Mouse (Mus musculus) embryonic facial prominence, embryonic 10.5 days (tissue): Measurements from ENCODE around the gene Echs1. TPM values are rescaled to one million over a fixed set of nuclear protein-coding genes. Genes with fewer than 3 reads are reported as not detected.
A peak's percentile ranks its signal among the peaks of the same experiment; 100 is the strongest.
"Not testable (repeated sequence)": the region's sequence is repeated elsewhere in the genome, so short reads cannot be mapped to it uniquely, and the experiment has no call there.

Experiments used
- DNase-seq: peaks from one replicate; pipeline ENCODE4 v3.0.0-alpha.2; 2017; ENCODE audit warnings: low spot score
- H3K27ac ChIP-seq: fragments of 300-500 bp; sonication (generic); replicated peaks from 2 replicates; pipeline ENCODE4 v1.5.1; 2016; ENCODE audit warnings: mild to moderate bottlenecking
- H3K27me3 ChIP-seq: fragments of 300-500 bp; sonication (generic); replicated peaks from 2 replicates; pipeline ENCODE4 v1.6.1; 2016; ENCODE audit warnings: low read depth, mild to moderate bottlenecking; ENCODE audit not compliant: poor library complexity, severe bottlenecking
- H3K36me3 ChIP-seq: fragments of 300-500 bp; sonication (generic); replicated peaks from 2 replicates; pipeline ENCODE4 v1.6.1; 2016; ENCODE audit warnings: mild to moderate bottlenecking, moderate library complexity
- H3K4me1 ChIP-seq: fragments of 300-500 bp; sonication (generic); 2 replicates; pipeline ENCODE4 v1.6.1; 2016
- H3K4me3 ChIP-seq: fragments of 300-500 bp; sonication (generic); 2 replicates; pipeline ENCODE4 v1.5.1; 2016; ENCODE audit warnings: mild to moderate bottlenecking, moderate library complexity
- H3K9me3 ChIP-seq: fragments of 300-500 bp; sonication (generic); 2 replicates; pipeline ENCODE4 v1.6.1; 2016; ENCODE audit warnings: mild to moderate bottlenecking
- WGBS: fragments of 180-500 bp; shearing (Covaris S2); methylation state at CpG from one replicate; pipeline ENCODE4 v1.1.7; 2016; 5-methylcytosine and 5-hydroxymethylcytosine counted together
- polyA plus RNA-seq: library from polyadenylated mRNA; unstranded; fragments of >200 nt; fragmentation: Nextera tagmentation; extraction: Ambion mirVana; gene quantifications from 2 replicates; pipeline ENCODE4 v1.2.1, GENCODE M21; 2016

The Echs1 gene
- 174 and 178 TPM in 2 replicates for polyA plus RNA-seq

DNA sequence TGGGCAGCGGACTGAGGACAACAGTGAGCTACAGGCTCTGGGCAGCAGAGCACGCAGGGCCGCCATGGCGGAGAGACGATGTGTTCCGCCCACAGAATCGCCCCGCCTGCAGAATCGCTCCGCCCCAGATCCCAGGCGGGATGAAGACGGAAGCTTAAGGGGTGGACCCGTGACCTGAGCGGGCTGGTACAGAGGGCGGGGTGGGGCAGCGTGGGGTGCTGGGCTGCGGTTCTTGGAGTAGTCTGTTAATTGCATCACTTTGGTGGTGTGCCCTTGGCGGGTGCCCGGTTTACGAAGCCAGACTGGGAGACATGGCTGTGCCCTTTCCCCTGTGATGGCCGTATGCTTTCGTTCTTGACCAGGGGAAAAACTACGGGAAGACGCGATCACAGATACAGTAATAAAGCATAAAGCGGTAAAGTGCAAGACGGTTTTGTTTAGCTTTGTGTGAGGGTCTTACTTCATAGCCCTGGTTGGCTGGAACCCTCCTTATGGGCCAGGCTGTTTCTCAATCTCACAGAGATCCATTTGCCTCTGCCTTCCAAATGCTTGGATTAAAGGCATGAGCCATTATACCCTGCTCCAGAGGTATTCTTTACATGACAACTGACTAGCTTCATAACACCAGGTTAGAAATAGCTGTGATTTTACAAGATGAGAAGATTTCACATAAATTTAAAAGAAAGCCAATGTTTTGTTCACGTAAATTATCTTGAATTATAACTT lies at the start of gene Echs1:
Gene Echs1, minus strand, starts transcription at position 148 of the 726 bp plus-strand sequence.
- Histone ChIP-seq H3K36me3 (peaks cover 20% of the 10 kb centered on the region), H3K27me3 (no peaks in the 10 kb centered on the region), H3K27ac (peak within 1 kb of the TSS; percentile 89), H3K4me1 (peaks cover 9% of the 10 kb centered on the region), H3K4me3 (peak within 1 kb of the TSS; percentile 72), H3K9me3 (no peaks in the 10 kb centered on the region)
- WGBS, result 5% methylated on average over 28 of the region's 28 CpGs
- peak; percentile 90 for DNase-seq

GRCm38 (mm10) chr7:140164664-140165063 lies 48.4 kb upstream of the Echs1 start, which contains the start of gene Olfr522:
Olfr522 (minus strand) TSS chr7:140164764.
- no peak within 1 kb of the TSS for H3K27ac ChIP-seq
- no peaks in the 10 kb centered on the region for H3K27me3 ChIP-seq
- H3K4me3 ChIP-seq, result no peak within 1 kb of the TSS
- WGBS, result 77% methylated on average over 7 of the region's 7 CpGs
- DNase-seq, result no peak
- no peaks in the 10 kb centered on the region for H3K36me3 ChIP-seq
- H3K4me1 ChIP-seq, result no peaks in the 10 kb centered on the region
- H3K9me3 ChIP-seq, result no peaks in the 10 kb centered on the region

DNA sequence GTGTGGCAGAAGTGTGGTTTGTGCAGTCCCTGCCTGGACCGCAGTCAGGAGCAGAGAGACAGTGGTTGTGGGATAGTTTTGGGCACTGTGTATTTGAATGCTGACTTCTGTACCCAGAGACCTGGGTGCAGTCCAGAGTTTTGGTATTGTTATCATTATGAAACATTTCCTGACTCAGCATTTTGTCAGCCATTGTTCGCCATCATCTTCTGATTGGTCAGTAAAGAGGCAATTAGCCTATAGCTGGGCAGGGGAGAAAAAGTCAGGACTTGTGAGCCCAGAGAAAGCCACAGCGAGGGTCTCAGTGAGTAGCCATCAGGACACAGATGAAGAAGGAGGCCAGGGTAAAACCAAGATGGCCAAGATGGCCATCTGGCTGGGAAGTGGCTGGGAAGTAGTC lies 44.1 kb upstream of the Echs1 start:
- Histone ChIP-seq H3K36me3 (no peaks in the 10 kb centered on the region), H3K4me3 (no peak overlapping the region), H3K27ac (no peak overlapping the region), H3K27me3 (peaks cover 27% of the 10 kb centered on the region), H3K4me1 (no peaks in the 10 kb centered on the region), H3K9me3 (no peaks in the 10 kb centered on the region)
- WGBS, result 88% methylated on average over 3 of the region's 3 CpGs
- no peak for DNase-seq

- no peaks in the 10 kb centered on the region for H3K36me3 ChIP-seq
- peak within 1 kb of the TSS; percentile 53 for H3K4me3 ChIP-seq
- DNase-seq, result peak; percentile 37
- H3K4me1 ChIP-seq, result peaks cover 19% of the 10 kb centered on the region
- H3K27me3 ChIP-seq, result peaks cover 64% of the 10 kb centered on the region
- 2% methylated on average over 28 of the region's 28 CpGs for WGBS
- H3K27ac ChIP-seq, result peak within 1 kb of the TSS; percentile 14; the same call in 1 of the 2 replicates
- H3K9me3 ChIP-seq, result no peaks in the 10 kb centered on the region
These were observed 38.1 kb upstream of the Echs1 start, which contains the start of gene Sprn for GRCm38 (mm10) chr7:140154218-140154927. Sprn (minus strand) TSS chr7:140154877.

GRCm38 (mm10) chr7:140153829-140154217 lies 37.5 kb upstream of the Echs1 start:
- Histone ChIP-seq H3K27ac (no peak overlapping the region), H3K4me1 (peaks cover 19% of the 10 kb centered on the region), H3K27me3 (peaks cover 64% of the 10 kb centered on the region), H3K36me3 (no peaks in the 10 kb centered on the region), H3K4me3 (peak overlapping the region; percentile 53), H3K9me3 (no peaks in the 10 kb centered on the region)
- 16% methylated on average over 4 of the region's 4 CpGs for WGBS
- no peak for DNase-seq

DNA sequence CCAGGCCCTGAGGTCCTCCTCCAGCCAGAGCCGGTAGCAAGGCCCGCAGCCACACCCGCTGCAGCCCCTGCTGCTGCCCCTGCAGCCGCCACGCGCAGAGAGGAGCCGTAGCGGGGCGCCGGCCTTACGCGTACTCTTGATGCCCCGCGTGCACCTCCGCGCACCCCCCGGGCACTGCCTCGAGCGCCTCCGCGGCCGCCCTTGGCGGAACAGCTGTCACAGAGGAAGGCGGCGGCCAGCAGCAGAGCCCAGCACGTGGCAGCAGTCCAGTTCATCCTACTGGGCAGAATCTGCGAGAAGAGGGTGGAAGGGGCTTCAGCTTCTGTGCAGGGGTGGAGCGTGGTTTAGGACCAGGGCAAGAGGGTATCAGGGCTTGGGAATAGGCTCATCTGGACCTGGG lies 37.1 kb upstream of the Echs1 start:
- H3K4me1 ChIP-seq, result peaks cover 19% of the 10 kb centered on the region
- no peaks in the 10 kb centered on the region for H3K36me3 ChIP-seq
- peaks cover 62% of the 10 kb centered on the region for H3K27me3 ChIP-seq
- peak; percentile 49 for DNase-seq
- 6% methylated on average over 28 of the region's 28 CpGs for WGBS
- H3K27ac ChIP-seq, result no peak overlapping the region; the same call in 1 of the 2 replicates
- H3K4me3 ChIP-seq, result peak overlapping the region; percentile 53
- no peaks in the 10 kb centered on the region for H3K9me3 ChIP-seq

DNA sequence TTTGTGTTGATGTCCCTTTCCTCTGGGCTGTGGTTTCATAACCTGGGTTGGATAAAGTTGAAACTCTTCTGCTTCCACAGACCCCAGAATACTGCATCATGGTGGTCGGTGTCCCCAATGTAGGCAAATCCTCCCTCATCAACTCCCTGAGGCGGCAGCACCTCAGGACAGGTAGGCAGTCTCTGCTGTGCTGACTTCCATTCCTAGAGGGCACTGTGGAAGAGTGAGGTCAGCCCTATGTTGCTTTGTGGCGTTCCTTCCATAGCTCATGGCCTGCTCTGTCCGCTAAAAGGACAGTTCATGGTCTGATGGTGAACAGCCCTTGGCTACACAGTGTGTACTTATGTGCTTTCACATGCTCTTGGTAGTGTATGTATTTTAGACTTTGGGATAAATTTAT lies 28.3 kb upstream of the Echs1 start:
- no peak overlapping the region for H3K4me3 ChIP-seq
- H3K9me3 ChIP-seq, result no peaks in the 10 kb centered on the region
- 84% methylated on average over 4 of the region's 4 CpGs for WGBS
- H3K27ac ChIP-seq, result no peak overlapping the region
- H3K4me1 ChIP-seq, result no peaks in the 10 kb centered on the region
- no peaks in the 10 kb centered on the region for H3K27me3 ChIP-seq
- no peak for DNase-seq
- peaks cover 6% of the 10 kb centered on the region for H3K36me3 ChIP-seq

DNA sequence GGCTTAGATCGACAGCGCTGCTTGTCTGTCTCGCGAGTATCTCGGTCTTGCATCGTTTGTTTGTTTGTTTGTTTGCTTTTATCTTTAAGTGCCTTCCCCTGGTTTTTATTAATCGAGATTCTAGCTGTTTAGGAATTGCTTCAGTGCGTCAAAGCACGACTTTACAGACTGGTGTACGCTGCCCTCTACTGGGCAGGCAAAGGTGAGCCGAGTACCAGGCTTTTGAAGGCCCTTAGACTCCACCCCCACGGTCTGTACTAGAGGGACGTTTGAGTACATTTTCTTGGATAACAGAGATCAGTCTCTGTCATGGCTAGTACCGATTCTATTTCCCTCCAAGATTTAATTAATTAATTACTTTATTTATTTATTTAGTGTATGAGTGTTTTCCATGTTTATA lies 25.1 kb upstream of the Echs1 start:
- Histone ChIP-seq H3K4me3 (no peak overlapping the region), H3K36me3 (no peaks in the 10 kb centered on the region), H3K9me3 (no peaks in the 10 kb centered on the region), H3K27me3 (no peaks in the 10 kb centered on the region), H3K27ac (no peak overlapping the region), H3K4me1 (peaks cover 6% of the 10 kb centered on the region)
- peak; percentile 66 for DNase-seq
- 7% methylated on average over 14 of the region's 14 CpGs for whole genome bisulfite sequencing

DNA sequence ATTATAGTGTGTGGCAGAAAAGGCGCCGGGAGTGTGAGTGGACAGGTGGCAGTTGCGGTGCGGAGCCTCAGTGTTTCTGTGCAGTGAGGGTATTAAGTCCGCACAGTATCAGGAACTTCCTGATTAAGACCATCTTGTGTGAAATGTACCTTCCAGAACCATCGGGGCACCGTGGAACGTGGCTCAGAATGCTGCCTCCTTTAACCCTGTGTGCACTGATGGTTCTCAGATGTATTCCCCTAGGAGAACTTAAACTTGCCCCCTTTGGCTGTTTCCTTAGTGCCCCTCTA lies 21.7 kb upstream of the Echs1 start:
- Histone ChIP-seq H3K4me1 (peaks cover 6% of the 10 kb centered on the region), H3K27me3 (no peaks in the 10 kb centered on the region), H3K9me3 (no peaks in the 10 kb centered on the region), H3K27ac (peak overlapping the region; percentile 93), H3K4me3 (peak overlapping the region; percentile 93), H3K36me3 (peaks cover 10% of the 10 kb centered on the region; the same call in 1 of the 2 replicates)
- no peak for DNase-seq
- 2% methylated on average over 8 of the region's 8 CpGs for WGBS

GRCm38 (mm10) chr7:140137135-140138020 lies 21.1 kb upstream of the Echs1 start, which contains the start of gene Mtg1:
Mtg1 (plus strand) TSS chr7:140137564.
- peaks cover 6% of the 10 kb centered on the region for H3K4me1 ChIP-seq
- DNase-seq, result peak; percentile 96
- peak within 1 kb of the TSS; percentile 93 for H3K27ac ChIP-seq
- H3K36me3 ChIP-seq, result peaks cover 10% of the 10 kb centered on the region; the same call in 1 of the 2 replicates
- 2% methylated on average over 39 of the region's 39 CpGs for WGBS
- peak within 1 kb of the TSS; percentile 93 for H3K4me3 ChIP-seq
- H3K27me3 ChIP-seq, result no peaks in the 10 kb centered on the region
- no peaks in the 10 kb centered on the region for H3K9me3 ChIP-seq

DNA sequence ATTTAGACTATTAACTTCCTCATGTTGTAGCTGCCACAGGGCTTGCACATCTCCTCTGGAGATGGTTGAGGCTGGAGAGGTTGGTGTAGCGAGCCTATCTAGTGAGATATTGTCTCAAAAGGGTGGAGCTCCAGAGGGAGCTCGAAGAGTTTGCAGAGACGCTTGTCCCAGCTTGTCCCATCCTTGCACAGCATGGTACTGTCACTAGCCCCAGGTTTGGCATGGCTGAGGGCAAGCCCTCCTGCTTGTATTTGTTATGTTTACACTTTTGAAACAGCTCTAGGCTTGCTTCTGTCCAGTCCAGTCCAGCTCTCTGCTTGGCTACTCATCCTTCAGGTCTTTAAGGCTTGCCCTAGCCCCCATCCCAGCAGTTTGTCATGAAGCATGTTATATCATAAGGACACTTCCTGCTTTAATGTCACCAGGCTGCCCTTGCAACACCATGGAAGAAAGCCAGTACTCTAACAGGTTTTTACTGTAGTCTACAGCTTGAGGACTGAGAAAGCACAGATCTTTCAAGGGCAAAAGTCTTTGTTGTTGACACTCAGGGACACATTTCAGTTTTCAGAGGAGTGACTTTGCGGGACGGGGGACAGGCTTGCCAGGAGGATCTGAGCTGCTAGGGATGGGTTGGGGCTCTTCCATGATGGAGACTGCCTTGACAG lies 19.0 kb upstream of the Echs1 start:
- Histone ChIP-seq H3K36me3 (peaks cover 22% of the 10 kb centered on the region), H3K27me3 (no peaks in the 10 kb centered on the region), H3K4me3 (no peak overlapping the region), H3K9me3 (no peaks in the 10 kb centered on the region), H3K27ac (no peak overlapping the region), H3K4me1 (peaks cover 6% of the 10 kb centered on the region)
- no peak for DNase-seq
- 85% methylated on average over 5 of the region's 5 CpGs for WGBS

DNA sequence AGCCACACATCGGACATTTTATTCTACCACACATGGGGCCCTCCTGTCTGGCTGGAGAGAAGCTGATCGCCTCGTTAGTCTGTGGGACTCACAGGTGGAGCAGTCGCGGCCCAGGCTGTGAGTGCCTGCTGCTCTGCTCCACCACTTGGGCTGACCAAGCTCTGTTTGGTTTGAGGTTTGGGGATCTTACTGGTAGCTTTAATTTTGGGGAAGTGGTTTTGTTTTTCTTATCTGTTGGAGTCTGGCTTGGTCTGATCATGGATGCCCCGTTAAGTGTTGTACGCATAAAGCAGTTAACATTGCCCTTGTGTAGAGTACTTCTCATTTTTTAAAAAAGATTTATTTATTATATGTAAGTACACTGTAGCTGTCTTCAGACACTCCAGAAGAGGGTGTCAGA lies 17.8 kb upstream of the Echs1 start:
- not testable (repeated sequence) for H3K27ac ChIP-seq, H3K9me3 ChIP-seq, H3K27me3 ChIP-seq, DNase-seq, H3K4me1 ChIP-seq, H3K4me3 ChIP-seq
- WGBS, result 93% methylated on average over 7 of the region's 7 CpGs
- peaks cover 34% of the 10 kb centered on the region for H3K36me3 ChIP-seq
